Mouse (Mus musculus): ENCODE results near the gene Hhatl.

The Hhatl gene

GRCm38 (mm10) chr9:121802747-121803146 lies 10.4 kb upstream of the Hhatl start:
- DNase-seq, result no peak

DNA sequence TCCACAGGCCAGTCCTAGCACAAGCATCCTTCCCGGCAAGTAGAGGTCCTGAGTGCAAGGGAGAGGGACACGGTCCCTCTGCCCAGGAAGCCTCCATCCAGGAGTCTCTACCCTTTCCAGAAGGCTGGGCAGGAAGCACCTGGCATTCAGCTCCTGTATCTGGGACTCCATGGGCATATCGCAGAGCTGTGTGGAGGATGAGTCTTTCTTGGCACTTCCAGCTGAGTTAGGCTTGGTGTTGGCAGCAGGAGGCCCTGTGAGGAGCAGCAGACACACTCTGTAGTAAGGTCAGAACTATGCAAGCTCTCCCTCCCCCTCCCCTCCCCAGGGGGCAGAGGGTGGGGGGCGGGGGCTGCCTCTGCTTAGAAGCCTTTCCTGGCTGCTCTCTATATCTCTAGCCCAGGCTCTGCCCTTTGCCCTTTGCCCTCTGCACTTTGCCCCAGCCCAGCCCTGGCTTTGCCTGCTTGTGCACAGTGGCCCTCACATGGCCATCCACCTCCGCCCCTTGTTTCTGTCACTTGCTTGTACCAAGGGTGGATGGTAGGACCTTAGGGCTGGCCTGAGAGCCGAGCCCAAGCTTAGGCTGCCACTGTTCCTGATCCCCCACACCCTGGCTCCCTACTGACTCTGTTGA lies 6.7 kb upstream of the Hhatl start:
- DNase-seq, result no peak

GRCm38 (mm10) chr9:121797722-121798121 lies 5.4 kb upstream of the Hhatl start:
- DNase-seq, result no peak

DNA sequence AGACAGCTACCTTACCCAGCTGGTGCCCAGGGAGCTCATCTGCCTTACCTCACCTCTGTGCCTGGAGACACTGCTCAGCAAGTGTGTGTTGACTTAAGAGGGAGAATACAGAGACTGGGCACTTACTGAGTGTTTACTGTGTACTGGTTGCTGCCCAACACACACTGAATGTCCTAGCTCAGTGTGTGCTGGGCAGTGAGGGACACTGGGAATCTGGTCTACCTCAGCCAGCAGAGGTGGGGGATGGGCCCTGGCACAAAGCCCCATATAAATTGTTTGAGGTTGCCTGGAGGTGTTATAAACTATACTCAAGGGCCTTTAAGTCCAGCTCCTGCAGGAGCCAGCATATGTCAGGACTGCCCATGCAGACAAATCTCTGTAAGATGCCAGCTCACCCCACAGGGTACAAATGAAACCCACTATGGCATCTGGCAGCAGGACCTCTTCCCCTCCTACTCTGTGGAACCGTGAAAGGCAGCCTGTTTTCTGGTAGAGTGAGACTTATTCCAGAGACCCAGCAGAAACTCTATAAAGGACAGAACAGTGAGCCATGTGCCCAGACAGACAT lies 2.7 kb upstream of the Hhatl start:
- no peak for DNase-seq

DNA sequence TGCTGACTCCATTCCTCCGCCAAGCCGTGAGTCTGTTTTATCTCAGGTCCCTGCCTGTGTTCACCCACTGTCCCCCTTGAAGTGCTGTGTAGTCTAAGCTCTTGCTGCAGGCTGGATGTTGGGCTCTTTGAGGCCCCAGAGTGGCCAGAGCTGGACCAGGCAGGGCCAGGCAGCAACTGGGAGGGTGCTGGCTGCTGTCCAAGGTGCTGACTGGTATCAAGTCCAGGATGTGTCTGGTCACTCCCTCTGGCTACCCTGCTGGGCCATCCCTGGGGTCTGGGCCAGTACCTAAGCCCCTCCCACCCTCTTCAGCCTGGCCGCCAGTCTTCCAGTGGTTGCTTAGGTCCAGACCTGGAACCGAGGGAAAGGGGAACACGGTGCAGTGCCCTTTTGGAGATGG lies 1.1 kb downstream of the Hhatl start:
- DNase-seq, result peak; percentile 22 to 24

DNA sequence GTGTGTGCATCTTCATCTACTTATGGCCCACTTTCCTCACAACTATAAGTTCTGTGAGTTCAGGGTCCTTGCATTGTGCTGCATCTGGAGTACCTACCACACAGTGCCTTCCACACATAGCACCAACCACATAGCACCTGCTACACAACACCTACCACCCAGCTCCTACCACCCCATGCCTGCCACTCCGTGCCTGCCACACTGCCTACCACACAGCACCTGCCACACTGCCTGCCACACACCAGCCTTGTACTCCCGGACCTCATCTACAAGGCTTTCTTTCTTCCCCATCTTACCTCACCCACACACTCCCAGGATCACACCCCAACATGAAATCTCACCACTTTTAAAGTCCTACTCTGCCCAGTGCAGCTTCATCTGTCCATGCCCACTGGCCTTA lies 5.9 kb downstream of the Hhatl start:
- DNase-seq, result no peak

DNA sequence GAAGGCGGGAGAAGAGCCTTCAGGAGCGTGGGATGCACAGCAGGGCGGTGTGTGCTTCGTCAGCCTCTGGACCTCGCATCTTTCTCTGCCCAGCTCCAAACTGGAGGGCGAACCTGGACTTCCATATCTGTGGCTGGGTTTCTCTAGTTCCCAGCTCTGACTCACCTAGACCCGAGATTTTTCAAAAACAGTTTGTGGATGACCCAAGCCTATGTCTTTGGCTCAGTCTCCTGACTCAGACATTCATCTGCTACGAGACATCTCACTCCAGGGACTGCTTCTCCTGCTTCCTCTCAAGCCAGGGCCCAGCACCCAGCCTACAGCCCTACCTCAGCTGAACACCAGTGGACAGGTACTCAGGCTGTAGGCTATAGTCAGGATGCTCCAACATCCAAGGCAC lies 7.0 kb downstream of the Hhatl start:
- DNase-seq, result no peak

DNA sequence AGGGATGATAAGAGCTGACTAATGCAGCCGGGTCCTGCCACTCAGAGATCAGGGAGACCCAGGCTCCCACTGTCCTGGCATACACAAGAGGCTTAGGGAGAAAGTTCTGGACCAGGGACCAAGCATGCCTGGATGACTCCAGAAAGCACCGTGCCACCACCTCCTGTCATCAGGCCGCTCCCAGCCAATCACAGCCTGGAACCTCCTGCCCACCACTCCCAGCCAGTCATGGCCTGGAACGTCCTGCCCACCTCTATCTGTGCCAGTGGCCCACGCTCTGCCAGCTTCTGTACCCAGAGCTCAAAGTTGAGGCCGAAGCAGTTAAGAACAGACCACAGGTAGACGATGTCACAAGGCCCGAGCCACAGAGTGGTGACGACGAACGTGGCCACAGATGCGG lies 7.5 kb downstream of the Hhatl start:
- DNase-seq, result no peak

- no peak for DNase-seq
Measured at GRCm38 (mm10) chr9:121778066-121778624, 14.2 kb downstream of the Hhatl start.

GRCm38 (mm10) chr9:121777484-121778065 lies 14.7 kb downstream of the Hhatl start, which contains the start of gene Klhl40:
Gene Klhl40, plus strand, starts transcription at chr9:121777607.
- DNase-seq, result no peak

DNA sequence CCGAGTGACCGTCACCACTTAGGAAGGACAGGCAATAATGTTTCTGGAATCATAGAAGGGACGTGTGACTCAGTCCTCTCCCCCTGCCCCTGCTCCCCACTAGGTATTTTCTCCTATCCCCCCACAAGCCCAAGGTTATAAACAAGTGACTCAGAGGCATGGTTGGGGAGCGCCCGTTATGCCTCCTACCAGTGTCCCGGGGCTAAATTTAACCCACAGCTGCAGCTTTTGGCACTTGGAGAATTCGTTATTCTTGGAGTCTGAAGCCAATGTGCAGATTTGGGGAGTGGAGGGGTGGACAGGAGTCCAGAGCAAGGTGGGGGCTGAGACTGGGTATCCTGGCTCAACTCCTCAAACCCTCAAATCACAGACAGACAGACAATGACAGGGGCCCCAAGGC lies 15.8 kb downstream of the Hhatl start:
- no peak for DNase-seq

- DNase-seq, result no peak
Measured at GRCm38 (mm10) chr9:121775951-121776350, 16.4 kb downstream of the Hhatl start.

GRCm38 (mm10) chr9:121772412-121772811 lies 19.9 kb downstream of the Hhatl start:
- no peak for DNase-seq

- DNase-seq, result no peak
Measured at GRCm38 (mm10) chr9:121765166-121765855, 27.0 kb downstream of the Hhatl start.

DNA sequence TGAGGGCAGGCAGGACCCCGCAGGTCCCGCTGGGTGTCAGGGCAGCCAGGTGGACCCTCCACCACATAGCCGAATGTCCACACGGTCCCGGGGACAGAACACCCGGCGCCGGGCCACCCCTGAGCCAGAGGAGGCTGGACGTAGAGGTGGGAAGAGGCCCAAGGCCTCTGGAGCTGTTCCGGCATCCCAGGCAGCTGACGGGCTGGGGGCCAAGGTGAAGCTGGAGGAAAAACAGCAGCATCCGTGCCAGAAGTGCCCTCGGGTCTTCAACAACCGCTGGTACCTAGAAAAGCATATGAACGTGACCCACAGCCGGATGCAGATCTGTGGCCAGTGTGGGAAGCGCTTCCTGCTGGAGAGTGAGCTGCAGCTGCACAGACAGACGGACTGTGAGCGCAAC lies 28.6 kb downstream of the Hhatl start:
- DNase-seq, result no peak

DNA sequence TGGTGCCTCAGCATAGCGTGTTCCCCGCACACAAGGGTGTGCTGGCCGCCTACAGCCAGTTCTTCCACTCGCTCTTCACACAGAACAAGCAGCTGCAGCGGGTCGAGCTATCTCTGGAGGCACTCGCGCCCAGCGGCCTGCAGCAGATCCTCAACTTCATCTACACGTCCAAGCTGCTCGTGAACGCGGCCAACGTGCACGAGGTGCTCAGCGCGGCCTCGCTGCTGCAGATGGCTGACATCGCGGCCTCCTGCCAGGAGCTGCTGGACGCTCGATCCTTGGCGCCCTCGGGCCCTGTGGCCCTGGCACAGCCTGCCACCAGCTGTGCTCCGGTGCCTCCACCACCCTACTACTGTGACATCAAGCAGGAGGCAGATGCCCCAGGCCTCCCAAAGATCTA lies 29.5 kb downstream of the Hhatl start:
- DNase-seq, result no peak

DNA sequence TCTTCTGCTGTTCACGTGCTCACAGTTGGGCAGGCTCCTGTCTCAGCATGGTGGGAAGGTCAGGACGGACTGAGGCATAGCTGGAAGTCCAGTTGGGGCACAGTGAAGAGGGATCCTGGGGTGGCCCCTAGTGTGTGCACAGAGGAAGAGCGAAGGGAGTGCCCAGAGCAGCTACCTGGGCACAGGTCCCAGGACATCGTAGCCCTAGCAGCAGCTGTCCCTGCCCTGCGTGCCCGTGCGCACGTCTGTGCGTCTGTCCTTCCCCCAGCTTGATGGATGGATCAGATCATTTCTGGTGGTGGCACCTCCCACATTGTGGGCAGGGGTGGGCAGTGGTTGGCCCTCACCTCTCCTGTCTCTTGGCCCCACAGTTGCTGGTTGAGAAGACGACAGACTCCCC lies 30.1 kb downstream of the Hhatl start:
- DNase-seq, result no peak

GRCm38 (mm10) chr9:121761787-121762186 lies 30.5 kb downstream of the Hhatl start:
- peak in 1 of 2 experiments; percentile 19 for DNase-seq

GRCm38 (mm10) chr9:121761091-121761665 lies 31.1 kb downstream of the Hhatl start:
- DNase-seq, result no peak

DNA sequence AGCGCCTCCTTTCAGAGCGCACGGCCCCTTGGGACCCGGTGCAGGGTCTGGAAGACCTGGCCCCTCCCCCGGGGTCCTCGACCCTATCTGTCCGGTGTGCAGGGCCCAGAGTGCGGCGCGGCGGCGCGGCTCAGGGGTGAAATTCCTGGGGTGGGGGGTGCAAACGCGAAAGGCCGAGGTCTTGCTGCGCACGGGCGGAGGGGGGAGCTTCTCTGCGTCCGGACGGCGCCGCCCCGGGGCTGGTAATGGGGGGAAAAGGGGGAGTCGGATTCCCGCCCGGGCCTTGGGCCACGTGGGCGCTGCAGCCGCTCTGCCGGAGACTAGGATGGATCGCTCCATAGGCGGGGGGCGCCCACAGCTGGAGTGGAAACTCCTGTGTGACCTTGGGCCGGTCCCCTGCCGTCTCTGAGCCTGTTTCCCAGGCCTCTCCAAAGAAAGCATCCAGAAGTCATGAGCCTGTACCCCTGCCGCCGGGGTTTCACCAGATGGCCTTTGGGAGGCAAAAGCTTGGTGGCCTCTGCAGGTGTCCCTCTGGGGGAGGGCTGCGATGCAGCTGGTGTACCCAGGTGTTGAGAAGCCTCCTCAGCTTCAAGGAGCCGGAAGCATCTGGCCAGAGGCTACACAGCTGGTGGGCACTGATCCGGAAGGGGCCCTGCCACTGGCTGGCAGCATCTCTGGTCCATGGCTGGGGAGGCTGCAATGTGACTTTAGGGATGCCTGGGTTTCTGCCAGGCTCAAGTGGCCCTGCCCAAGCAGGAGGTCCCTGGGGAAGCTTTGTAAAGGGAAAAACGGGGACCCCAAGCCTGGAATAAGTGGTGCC lies 31.8 kb downstream of the Hhatl start:
- peak; percentile 38 to 41 for DNase-seq

DNA sequence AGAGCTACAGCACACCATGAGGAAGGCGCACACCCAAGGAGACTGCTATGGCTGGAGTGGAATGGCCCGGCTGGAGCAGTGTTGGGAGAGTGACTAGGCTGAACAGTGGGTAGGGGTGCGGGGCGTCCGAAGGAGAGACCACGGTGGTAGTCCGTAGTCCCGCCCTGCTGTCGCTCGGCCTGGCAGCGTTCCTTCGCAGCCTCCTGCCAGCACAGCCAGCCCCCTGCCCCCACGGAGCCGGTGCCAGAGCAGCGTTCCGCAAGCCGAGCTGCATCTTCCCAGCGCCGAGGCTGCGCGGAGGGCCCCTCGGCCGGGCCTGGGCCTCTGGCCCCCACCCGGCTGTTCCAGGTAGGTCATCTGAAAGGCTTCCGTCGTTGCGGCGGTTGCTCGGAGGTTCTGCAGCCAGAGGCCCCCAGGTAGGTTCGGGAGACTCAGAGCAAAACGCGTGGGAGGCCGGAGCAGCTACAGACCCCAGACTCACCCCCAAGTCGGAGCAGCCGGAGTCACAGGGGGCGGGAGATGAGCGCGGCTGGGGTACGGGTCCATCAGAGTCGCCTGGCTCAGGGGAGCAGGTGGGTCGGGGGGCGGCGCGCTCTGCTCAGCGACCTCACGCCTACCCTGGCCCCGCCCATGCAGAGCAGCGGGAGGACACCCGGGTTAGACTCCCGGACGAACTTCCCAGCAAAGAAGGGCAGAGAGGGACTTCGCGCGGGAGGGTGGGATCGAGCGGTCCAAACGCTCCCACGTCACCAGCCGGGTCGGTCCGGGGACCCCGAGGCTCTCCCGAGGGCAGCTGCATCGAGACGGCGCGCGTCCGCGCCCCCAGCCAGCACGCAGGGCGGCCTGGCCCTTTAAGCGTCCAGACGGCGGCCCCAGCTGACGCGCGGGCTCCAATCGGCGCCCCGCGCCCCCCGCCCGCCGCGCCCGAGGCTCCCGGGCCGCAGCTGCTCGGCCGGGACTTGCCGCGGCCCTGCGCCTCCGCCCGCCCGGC lies 32.9 kb downstream of the Hhatl start, which contains the start of gene Zfp651:
Gene Zfp651, plus strand, starts transcription at position 240 of the 991 bp plus-strand sequence.
- peak in 1 of 2 experiments; percentile 31 for DNase-seq
